Mouse (Mus musculus): ENCODE measurements around the gene Cip2a. TPM values are rescaled to one million over a fixed set of nuclear protein-coding genes. Genes with fewer than 3 reads are reported as not detected.

Cip2a gene
- total RNA-seq (2017) = 117 and 145 TPM in 2 replicates

DNA sequence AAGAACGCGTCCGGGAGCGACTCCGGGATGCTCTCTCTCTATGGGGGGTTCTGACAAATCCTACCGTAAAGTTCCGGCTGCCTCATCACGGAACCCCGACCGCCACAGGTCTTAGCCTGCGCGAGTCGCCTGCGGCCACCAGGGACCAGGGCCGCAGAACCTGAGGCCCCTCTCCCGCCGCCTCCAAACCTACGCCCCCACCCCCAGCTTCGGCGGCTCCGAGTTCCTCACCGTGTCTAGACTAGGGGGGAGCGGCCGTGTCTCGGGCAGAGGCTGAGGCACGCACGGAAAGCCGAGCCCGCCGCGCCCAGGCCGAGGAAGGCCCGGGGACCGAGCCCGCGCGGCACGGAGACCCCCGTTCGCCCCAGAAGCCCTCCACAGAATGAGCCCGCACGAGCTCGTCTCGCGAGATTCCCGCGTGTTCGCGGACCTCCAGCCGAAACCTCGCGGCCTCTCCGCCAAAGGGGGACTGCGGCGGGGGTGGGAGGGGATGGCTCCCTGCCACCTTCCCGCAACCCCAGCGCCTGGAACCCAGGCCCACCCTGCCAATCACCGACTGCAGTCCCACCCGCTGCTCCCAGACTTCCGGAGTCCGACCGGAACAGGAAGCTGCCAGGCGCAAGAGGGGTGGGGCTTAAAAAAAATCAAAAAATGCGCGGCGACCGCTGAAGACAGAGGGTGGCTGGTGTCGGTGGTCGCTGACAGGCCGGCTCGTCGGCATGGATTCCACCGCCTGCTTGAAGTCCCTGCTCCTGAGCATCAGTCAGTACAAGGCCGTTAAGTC lies at the start of gene Cip2a, which contains the start of gene Dzip3:
Cip2a (plus strand) TSS at position 627 of the 784 bp plus-strand sequence.
Dzip3 (minus strand) TSS at position 607 of the 784 bp plus-strand sequence.
- peak; percentile 90 for ATAC-seq (replicated peaks; ENCODE audit: low read depth, poor library complexity, severe bottlenecking)

DNA sequence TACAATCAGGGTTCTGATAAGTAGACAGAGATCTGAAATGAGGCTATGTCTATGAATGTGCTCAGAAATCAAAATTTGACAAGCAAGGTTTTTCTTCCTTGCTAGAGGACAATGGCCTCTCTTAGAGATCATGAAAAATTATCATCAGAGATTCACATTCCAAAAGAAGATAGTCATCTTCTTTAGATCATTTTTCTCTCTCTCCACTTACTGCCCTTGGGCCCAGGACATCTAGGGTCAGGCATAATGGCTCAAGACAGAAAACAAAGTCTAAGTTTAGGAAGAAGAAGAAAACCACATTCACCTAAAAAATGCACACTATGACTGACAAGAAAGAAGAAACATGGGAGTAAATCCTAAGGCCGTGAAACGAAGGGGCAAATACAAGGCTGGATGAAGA lies 21.0 kb upstream of the Cip2a start:
- ATAC-seq (replicated peaks; ENCODE audit: low read depth, poor library complexity, severe bottlenecking) = no peak

DNA sequence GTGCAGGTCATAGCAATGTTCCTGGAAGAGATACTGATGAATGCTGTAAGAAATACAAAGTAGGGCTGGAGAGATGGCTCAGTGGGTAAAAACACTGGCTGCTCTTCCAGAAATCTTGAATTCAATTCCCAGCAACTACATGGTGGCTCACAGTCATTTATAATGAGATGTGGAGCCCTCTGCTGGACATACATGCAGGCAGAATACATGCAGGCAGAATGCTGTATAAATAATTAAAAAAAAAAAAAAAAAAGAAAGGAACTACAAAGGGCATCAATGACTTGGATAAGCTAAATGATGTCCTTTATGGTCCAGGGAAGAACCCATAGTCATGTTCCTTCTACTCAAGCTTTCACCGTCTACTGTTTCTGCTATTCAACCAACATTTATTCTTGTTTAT lies 20.4 kb upstream of the Cip2a start:
- ATAC-seq (replicated peaks; ENCODE audit: low read depth, poor library complexity, severe bottlenecking) = peak; percentile 71; the same call in 1 of the 2 replicates

DNA sequence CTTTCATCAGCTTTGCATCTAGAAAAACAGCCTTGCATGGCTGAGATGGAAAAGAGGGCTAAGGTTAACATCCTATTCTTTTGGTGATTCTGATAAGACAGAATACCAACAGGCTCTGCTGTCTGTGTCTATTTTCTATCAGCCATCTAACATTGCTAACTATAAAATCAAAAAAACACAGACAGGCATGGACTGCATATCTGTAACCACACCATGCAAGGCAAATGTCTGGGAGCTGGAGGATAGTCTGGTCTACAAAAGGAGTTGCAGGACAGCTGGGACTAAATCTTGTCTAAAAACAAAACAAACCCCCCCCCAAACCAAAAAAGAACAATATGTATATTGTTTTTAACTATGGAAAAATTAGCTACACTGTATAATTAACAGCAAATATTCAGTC lies 14.0 kb upstream of the Cip2a start:
- no peak for ATAC-seq (replicated peaks; ENCODE audit: low read depth, poor library complexity, severe bottlenecking)

DNA sequence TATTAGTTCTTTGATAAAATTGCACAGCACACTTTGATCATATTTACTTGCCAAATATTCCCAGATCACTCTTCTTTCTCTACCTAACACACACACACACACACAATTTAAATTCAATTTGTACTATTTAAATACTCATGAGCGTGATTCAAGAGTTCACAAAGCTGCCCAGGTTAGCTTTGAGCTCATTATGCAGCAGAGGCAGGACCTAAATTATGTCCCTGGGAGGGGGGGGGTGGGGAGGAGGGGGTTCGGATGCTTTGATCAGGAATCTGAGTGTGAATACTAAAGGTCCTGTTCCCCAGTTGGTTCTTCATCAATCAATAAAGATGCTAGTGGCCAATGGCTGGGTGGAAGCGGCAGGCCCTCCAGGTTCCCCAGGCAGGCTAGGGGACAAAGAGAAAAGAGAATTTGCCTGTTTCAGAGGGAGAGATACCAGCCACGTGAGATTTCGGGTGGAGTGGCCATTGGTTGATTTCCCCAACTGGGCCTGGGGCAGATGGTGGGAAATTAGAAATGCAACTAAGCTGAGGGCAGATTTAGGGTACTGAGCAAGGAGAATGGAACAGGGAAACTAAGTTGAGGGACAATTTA lies 8.9 kb upstream of the Cip2a start:
- no peak for ATAC-seq (replicated peaks; ENCODE audit: low read depth, poor library complexity, severe bottlenecking)

DNA sequence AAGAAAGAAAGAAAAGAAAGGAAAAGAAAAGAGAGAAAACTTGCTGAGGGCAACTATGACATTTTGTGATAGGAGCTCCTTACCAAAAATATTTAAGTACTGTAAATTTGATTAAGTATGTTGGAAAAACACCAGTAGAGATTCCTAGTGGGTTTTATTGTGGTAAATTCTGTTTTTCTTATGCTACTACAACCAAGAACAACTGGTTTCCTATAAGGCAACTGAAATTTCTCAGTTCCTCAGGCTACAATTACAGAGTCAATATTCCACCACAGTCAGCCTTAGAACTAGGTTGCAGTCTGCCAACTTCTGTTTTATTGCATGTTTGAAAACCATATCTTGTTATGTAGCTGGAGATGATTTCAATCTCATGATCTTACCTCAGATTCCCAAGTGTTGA lies 4.3 kb upstream of the Cip2a start:
- no peak for ATAC-seq (replicated peaks; ENCODE audit: low read depth, poor library complexity, severe bottlenecking)

DNA sequence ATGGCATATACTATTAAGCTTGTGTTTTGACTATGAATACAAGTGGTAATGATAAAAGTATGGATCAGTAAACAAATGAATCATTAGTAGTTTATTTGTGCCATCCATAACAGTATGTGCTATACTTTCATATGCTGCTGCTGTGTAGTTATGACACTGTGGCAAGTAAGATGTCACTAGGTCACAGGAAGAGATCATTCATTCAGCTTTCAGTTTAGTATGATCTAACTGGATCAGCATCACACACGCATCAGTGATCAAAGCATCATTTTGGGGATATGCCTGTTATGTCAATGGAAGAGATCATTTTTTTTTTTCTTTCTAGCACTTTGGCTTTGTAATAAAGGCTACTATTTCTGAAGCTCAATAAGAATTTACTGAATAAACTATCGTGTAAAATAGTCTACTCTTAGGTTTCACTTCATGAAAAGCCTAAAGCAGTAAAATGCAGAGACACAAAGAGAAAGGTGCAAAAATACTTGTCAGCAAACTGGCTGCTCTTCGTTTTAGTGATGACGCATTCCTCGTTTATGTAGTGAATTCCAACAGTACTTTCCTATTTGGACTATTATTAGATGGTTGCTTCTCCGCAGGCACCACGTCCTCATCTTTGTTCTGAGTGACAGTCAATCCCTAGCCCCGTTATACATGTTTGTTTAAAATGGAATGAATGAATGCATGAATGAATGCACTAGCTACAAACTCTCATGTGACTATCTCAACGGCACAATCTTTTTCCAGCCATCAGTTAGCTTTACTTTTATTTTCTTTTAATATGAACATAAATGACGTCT lies 1.4 kb upstream of the Cip2a start:
- no peak for ATAC-seq (replicated peaks; ENCODE audit: low read depth, poor library complexity, severe bottlenecking)

DNA sequence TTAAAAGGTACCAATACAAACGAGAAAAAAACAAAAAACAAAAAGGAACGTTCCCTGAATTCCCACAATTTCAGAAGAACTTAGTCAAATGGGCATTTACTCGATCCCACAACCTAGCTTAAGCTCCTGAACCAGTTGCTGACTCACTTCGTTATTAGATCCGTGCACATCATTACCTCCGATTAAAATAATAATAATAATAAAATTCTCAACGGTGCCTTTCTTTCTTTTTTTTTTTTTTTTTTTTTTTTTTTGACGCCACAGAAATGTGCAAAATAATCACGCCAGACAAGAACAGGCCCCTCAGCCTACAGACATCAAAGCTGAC lies 790 bp upstream of the Cip2a start:
- ATAC-seq (replicated peaks; ENCODE audit: low read depth, poor library complexity, severe bottlenecking) = no peak

DNA sequence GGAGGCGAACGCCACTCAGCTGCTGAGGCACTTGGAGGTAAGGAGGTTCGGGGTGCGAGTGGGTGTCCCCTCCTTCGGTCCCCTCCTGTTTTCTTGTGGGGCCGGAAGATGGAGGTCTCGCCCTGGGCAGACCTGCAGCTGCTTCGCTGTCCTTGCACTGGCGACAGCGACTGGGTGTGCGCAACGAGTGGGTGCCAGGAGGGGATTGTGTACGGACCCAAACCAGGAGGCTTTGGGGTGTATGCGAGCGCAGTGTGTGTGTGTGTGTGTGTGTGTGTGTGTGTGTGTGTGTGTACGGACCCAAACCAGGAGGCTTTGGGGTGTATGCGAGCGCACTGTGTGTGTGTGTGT lies 333 bp downstream of the Cip2a start:
- ATAC-seq (replicated peaks; ENCODE audit: low read depth, poor library complexity, severe bottlenecking) = peak; percentile 24

DNA sequence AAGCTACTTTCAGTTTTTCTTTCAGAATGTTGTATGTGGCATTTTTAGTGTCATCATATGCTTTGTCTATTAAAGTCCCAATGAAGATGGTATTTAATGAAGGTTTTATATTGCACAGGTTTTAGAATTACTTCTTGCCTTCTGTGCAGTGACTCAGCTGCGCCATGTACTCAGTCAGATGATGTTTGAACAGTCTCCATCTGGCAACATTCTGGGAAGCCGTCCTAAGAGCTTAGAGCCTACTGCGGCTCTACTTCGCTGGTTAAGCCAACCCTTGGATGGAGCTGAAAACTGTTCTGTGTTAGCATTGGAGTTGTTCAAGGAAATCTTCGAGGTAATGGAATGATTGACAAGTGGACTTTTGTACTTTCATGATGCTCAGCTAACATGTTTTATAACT lies 10.2 kb downstream of the Cip2a start:
- ATAC-seq (replicated peaks; ENCODE audit: low read depth, poor library complexity, severe bottlenecking) = no peak

DNA sequence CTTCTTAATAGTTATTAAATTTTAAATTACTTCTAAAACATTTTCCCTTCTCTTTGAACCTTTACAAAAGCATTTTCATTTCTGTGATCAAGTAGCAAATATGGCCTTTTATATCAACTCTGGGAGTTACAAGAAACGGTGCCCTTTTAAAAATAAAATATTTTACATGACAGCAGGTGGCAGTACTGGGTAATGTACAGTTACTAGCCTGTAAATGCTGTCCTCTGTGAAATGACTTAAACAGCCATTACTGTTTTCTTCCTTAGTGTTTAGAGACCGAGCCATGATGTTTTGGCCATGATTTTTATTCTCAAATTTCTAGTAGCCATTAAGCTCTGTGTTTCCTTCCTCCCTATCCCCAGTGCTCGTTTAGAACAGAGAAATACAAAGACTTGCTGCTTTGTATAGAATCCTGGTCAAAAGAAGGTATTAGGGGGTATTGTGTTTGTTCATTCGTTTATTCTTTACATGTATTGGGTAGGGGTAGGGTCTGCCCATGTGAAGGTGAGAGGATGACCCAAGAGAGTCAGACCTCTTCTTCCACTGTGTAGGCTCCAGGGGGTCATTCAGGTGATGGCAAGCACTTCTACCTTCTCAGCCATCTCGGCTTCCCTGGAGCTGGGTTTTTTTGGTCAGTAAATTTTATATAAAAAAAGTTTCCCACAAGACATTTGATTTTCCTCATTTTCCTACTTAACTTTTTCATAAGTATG lies 22.8 kb downstream of the Cip2a start:
- ATAC-seq (replicated peaks; ENCODE audit: low read depth, poor library complexity, severe bottlenecking) = peak; percentile 79

DNA sequence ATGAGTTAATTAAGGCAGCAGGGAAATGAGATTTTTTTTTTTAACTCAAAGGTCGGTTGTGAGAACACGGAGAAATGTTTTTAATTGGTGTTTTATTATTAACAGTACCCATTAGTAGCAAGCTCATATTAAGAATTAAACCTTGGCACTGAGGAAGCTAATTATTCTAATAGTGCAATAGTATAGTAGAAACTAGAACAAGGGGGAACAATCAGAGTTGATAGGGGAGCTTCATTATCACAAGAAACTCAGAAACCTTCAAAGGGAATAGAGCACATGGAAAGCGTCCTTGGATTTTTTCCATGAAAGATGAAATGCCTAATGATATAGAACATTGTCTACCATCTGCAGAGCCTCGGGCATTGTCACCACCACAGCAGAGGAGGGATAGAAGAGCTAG lies 41.9 kb downstream of the Cip2a start:
- no peak for ATAC-seq (replicated peaks; ENCODE audit: low read depth, poor library complexity, severe bottlenecking)

DNA sequence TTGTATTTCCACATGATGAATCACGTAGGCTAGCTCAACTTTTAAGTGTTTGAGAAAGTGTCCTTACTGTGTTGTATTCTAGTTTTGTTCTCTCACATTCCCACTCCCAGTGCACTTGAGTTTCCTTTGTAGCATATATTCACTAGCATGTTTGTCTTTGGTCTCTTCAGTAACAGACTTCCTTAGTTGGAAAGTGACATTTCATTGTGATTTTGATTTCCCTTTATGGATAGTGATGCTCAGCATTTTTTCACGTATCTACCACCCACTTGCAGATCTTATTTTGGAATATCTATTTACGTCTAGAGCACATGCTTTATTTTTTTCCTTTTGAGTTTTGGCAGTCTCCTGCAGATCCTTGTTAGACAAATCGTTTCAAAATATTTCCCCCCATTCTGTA lies 43.8 kb downstream of the Cip2a start:
- ATAC-seq (replicated peaks; ENCODE audit: low read depth, poor library complexity, severe bottlenecking) = no peak

DNA sequence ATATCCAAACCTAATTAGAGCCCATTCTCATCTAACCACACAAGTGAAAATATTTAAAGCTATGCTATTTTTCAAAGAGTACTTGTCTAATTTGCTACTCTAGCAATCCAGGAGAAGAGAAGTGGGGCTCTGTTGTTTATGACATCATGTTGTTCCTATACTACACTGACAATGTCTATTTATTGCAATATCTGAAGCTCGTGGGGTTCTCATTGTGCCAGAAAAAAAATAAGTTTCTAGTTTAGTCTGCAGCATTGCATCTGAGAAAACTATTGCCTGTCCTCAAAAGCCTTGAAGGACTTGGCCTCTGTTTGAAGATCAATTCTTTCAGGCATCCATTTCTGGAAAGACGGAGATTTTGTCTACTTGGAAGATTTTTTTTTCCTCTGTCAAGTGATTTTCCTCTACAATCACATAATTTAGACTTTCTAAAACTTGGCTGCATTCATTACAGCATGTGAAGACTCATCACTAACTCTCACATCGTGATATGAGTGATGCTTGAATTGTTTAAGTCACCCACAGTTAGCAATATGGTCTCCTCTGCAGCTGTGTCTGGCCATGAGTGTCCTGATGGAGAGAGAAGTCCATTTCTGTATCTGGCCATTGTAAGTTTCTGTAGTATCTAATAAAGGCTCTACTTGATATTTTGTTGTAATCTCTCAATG lies 46.7 kb downstream of the Cip2a start:
- ATAC-seq (replicated peaks; ENCODE audit: low read depth, poor library complexity, severe bottlenecking) = no peak

DNA sequence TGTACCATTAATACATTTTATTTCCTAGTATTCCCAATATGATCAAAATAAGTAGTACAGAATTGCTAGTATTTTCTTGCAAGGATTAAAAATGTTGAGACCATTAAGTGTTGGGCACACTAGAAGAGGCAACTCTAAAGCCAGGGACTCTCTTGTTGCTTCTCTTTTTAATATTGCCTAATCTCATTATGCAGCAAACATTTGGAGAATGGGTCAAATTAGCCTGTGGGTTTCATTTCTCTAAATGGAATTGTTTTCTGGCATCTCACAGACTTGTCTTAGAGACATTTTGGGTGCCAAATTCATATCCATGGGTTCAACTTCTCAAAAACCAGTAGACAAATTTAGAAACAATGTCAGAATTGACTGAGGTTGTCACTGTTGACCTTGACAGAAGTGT lies 55.2 kb downstream of the Cip2a start:
- 0 out of 2 replicates have a peak, but pooled peaks have one; percentile 45 for ATAC-seq (replicated peaks; ENCODE audit: low read depth, poor library complexity, severe bottlenecking)

DNA sequence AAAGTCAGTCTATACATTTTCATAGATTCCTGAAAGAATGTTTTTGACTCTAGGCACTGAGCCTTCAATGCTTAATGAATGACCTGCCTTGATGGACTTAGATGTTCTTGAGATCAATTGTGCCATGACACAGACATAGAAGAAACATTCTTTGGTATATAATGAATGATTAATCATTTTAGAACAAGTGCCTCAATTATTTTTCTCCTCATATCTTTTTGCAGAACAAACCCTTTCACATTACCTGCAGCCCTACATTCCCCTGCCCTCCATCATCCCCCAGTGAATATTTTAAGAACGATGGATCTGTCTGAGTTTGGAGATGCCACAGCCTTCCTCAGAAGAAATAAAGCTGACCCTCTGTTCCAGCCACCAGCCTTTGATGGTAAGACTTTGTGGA lies 63.2 kb downstream of the Cip2a start, which contains the start of gene Myh15:
Myh15 (plus strand) TSS at position 301 of the 400 bp plus-strand sequence.
- ATAC-seq (replicated peaks; ENCODE audit: low read depth, poor library complexity, severe bottlenecking) = no peak

Data from common myeloid progenitor, adult 5-6 weeks (primary cell).